Mouse (Mus musculus): ENCODE results near the gene Trim27. TPM values are rescaled to one million over a fixed set of nuclear protein-coding genes. Genes with fewer than 3 reads are reported as not detected.

Gene Trim27
- polyA plus RNA-seq, 1 experiment from 2014 or later: 167 TPM

- H3K9me3 ChIP-seq: no peaks in the 10 kb centered on the region
- no peaks in the 10 kb centered on the region for H3K27me3 ChIP-seq
- under 1% methylated on average over 27 of the region's 27 CpGs for WGBS
- H3K4me1 ChIP-seq: peaks cover 6% of the 10 kb centered on the region; the same call in 1 of the 2 replicates
- H3K27ac ChIP-seq: no peak overlapping the region
- H3K36me3 ChIP-seq: no peaks in the 10 kb centered on the region
- H3K4me2 ChIP-seq (replicated peaks): peak overlapping the region; percentile 86
- H3K4me3 ChIP-seq: peak overlapping the region; percentile 62
- ATAC-seq (ENCODE audit: insufficient number of reproducible peaks, insufficient read depth, low FRiP score, low TSS enrichment): no peak
- H3K9ac ChIP-seq: peak overlapping the region; percentile 48
Observed at GRCm38 (mm10) chr13:21166936-21167909, 12.0 kb upstream of the Trim27 start.

GRCm38 (mm10) chr13:21167910-21168300 is 11.3 kb upstream of the Trim27 start:
- ATAC-seq (ENCODE audit: insufficient number of reproducible peaks, insufficient read depth, low FRiP score, low TSS enrichment): no peak
- H3K4me1 ChIP-seq: peaks cover 6% of the 10 kb centered on the region; the same call in 1 of the 2 replicates
- H3K36me3 ChIP-seq: no peaks in the 10 kb centered on the region

GRCm38 (mm10) chr13:21168371-21169011 is 10.8 kb upstream of the Trim27 start:
- Histone ChIP-seq H3K4me3 (peak overlapping the region; percentile 62), H3K4me2 (replicated peaks) (peak overlapping the region; percentile 86), H3K4me1 (peaks cover 6% of the 10 kb centered on the region; the same call in 1 of the 2 replicates), H3K9ac (peak overlapping the region; percentile 38; the same call in 1 of the 2 replicates), H3K9me3 (no peaks in the 10 kb centered on the region), H3K27ac (no peak overlapping the region), H3K27me3 (no peaks in the 10 kb centered on the region), H3K36me3 (no peaks in the 10 kb centered on the region)
- WGBS: under 1% methylated on average over 16 of the region's 16 CpGs
- ATAC-seq (ENCODE audit: insufficient number of reproducible peaks, insufficient read depth, low FRiP score, low TSS enrichment): no peak

More at GRCm38 (mm10) chr13:21167910-21168300, 11.3 kb upstream of the Trim27 start:
- peak overlapping the region; percentile 62 for H3K4me3 ChIP-seq
- H3K9me3 ChIP-seq: no peaks in the 10 kb centered on the region
- H3K27me3 ChIP-seq: no peaks in the 10 kb centered on the region
- H3K27ac ChIP-seq: no peak overlapping the region
- H3K9ac ChIP-seq: no peak overlapping the region
- peak overlapping the region; percentile 86 for H3K4me2 ChIP-seq (replicated peaks)
- 1% methylated on average over 8 of the region's 8 CpGs for WGBS

- Histone ChIP-seq H3K4me3 (peak overlapping the region; percentile 62), H3K4me1 (peaks cover 6% of the 10 kb centered on the region; the same call in 1 of the 2 replicates), H3K36me3 (no peaks in the 10 kb centered on the region), H3K27ac (no peak overlapping the region), H3K9me3 (no peaks in the 10 kb centered on the region), H3K9ac (no peak overlapping the region), H3K4me2 (replicated peaks) (peak overlapping the region; percentile 86), H3K27me3 (no peaks in the 10 kb centered on the region)
- ATAC-seq (ENCODE audit: insufficient number of reproducible peaks, insufficient read depth, low FRiP score, low TSS enrichment): no peak
- 5% methylated on average over 14 of the region's 14 CpGs for WGBS
Observed at GRCm38 (mm10) chr13:21169121-21169656, 10.1 kb upstream of the Trim27 start.

- ATAC-seq (ENCODE audit: insufficient number of reproducible peaks, insufficient read depth, low FRiP score, low TSS enrichment): peak; percentile 72; the same call in 1 of the 2 replicates
- peak overlapping the region; percentile 62 for H3K4me3 ChIP-seq
- peak overlapping the region; percentile 38; the same call in 1 of the 2 replicates for H3K9ac ChIP-seq
- no peaks in the 10 kb centered on the region for H3K9me3 ChIP-seq
- peaks cover 6% of the 10 kb centered on the region; the same call in 1 of the 2 replicates for H3K4me1 ChIP-seq
- H3K27me3 ChIP-seq: no peaks in the 10 kb centered on the region
- H3K4me2 ChIP-seq (replicated peaks): peak overlapping the region; percentile 86
- H3K36me3 ChIP-seq: no peaks in the 10 kb centered on the region
- 1% methylated on average over 39 of the region's 39 CpGs for WGBS
- no peak overlapping the region for H3K27ac ChIP-seq
Observed at GRCm38 (mm10) chr13:21169657-21170430, 9.4 kb upstream of the Trim27 start.

- no peak for ATAC-seq (ENCODE audit: insufficient number of reproducible peaks, insufficient read depth, low FRiP score, low TSS enrichment)
- Histone ChIP-seq H3K27me3 (no peaks in the 10 kb centered on the region), H3K4me3 (peak overlapping the region; percentile 62), H3K9me3 (no peaks in the 10 kb centered on the region), H3K4me2 (replicated peaks) (peak overlapping the region; percentile 86), H3K36me3 (no peaks in the 10 kb centered on the region), H3K4me1 (peaks cover 6% of the 10 kb centered on the region; the same call in 1 of the 2 replicates), H3K27ac (0 out of 2 replicates have a peak overlapping the region, but pooled peaks have one; percentile 23), H3K9ac (peak overlapping the region; percentile 40; the same call in 1 of the 2 replicates)
- WGBS: 36% methylated on average over 17 of the region's 17 CpGs
Observed at GRCm38 (mm10) chr13:21170431-21171155, 8.7 kb upstream of the Trim27 start.

- peak overlapping the region; percentile 62 for H3K4me2 ChIP-seq (replicated peaks)
- no peaks in the 10 kb centered on the region for H3K27me3 ChIP-seq
- 9% methylated on average over 15 of the region's 15 CpGs for WGBS
- no peak for ATAC-seq (ENCODE audit: insufficient number of reproducible peaks, insufficient read depth, low FRiP score, low TSS enrichment)
- H3K9ac ChIP-seq: peak overlapping the region; percentile 40
- H3K27ac ChIP-seq: 0 out of 2 replicates have a peak overlapping the region, but pooled peaks have one; percentile 23
- peak overlapping the region; percentile 47 for H3K4me3 ChIP-seq
- H3K36me3 ChIP-seq: no peaks in the 10 kb centered on the region
- no peaks in the 10 kb centered on the region for H3K9me3 ChIP-seq
- peaks cover 6% of the 10 kb centered on the region; the same call in 1 of the 2 replicates for H3K4me1 ChIP-seq
Observed at GRCm38 (mm10) chr13:21171156-21171530, 8.1 kb upstream of the Trim27 start.

- ATAC-seq (ENCODE audit: insufficient number of reproducible peaks, insufficient read depth, low FRiP score, low TSS enrichment): 0 out of 2 replicates have a peak, but pooled peaks have one; percentile 41
- Histone ChIP-seq H3K36me3 (no peaks in the 10 kb centered on the region), H3K27ac (no peak overlapping the region), H3K27me3 (no peaks in the 10 kb centered on the region), H3K4me3 (peak overlapping the region; percentile 47), H3K9me3 (no peaks in the 10 kb centered on the region), H3K4me1 (peaks cover 6% of the 10 kb centered on the region; the same call in 1 of the 2 replicates), H3K9ac (peak overlapping the region; percentile 24; the same call in 1 of the 2 replicates), H3K4me2 (replicated peaks) (peak overlapping the region; percentile 62)
- WGBS: 0% methylated on average over 12 of the region's 12 CpGs
Observed at GRCm38 (mm10) chr13:21171600-21172150, 7.6 kb upstream of the Trim27 start.

- Histone ChIP-seq H3K27me3 (no peaks in the 10 kb centered on the region), H3K36me3 (no peaks in the 10 kb centered on the region), H3K9me3 (no peaks in the 10 kb centered on the region), H3K4me2 (replicated peaks) (peak overlapping the region; percentile 62), H3K9ac (no peak overlapping the region), H3K27ac (peak overlapping the region; percentile 63; the same call in 1 of the 2 replicates), H3K4me3 (peak overlapping the region; percentile 47), H3K4me1 (peaks cover 6% of the 10 kb centered on the region; the same call in 1 of the 2 replicates)
- no peak for ATAC-seq (ENCODE audit: insufficient number of reproducible peaks, insufficient read depth, low FRiP score, low TSS enrichment)
- 1% methylated on average over 16 of the region's 16 CpGs for WGBS
Observed at GRCm38 (mm10) chr13:21172241-21173027, 6.8 kb upstream of the Trim27 start.
